Mouse (Mus musculus) heart, postnatal 4 days (tissue): Measurements from ENCODE around the gene Scn9a. TPM values are rescaled to one million over a fixed set of nuclear protein-coding genes. Genes with fewer than 3 reads are reported as not detected.

Experiments used
- DNase-seq: peaks from one replicate; pipeline ENCODE4 v3.0.0; 2021
- total RNA-seq, 2 experiments: library from RNA; stranded (reverse); gene quantifications; 2 replicates each; pipeline ENCODE4 v1.2.3; 2021

Scn9a gene
- total RNA-seq, 2 experiments from 2014 or later, result 0.05 to 0.09 TPM

- DNase-seq, result no peak
Measured at GRCm38 (mm10) chr2:66462458-66462857, 172.3 kb downstream of the Scn9a start.

GRCm38 (mm10) chr2:66440711-66441110 is 194.1 kb downstream of the Scn9a start, which contains the start of gene Scn1a:
Gene Scn1a (minus strand): TSS chr2:66440840.
- no peak for DNase-seq

GRCm38 (mm10) chr2:66439764-66440471 is 194.8 kb downstream of the Scn9a start:
- no peak for DNase-seq

- no peak for DNase-seq
Measured at GRCm38 (mm10) chr2:66436286-66436685, 198.5 kb downstream of the Scn9a start.

Other genes starting within 250 kb of the Scn9a start
- under 1 TPM; 0.05 to 0.14 TPM for gene Scn1a, start 194.1 kb downstream of the Scn9a start, total RNA-seq
- gene Scn7a, start 150.0 kb upstream of the Scn9a start, total RNA-seq, result 1 to 10 TPM; 3.7 to 4.0 TPM